Mouse (Mus musculus) 416B (cell line): ENCODE measurements around the gene Srrm4.

Experiments
- DNase-seq: peaks from one replicate; pipeline ENCODE4 v3.0.0; 2011; ENCODE audit warnings: low read depth

The Srrm4 gene

DNA sequence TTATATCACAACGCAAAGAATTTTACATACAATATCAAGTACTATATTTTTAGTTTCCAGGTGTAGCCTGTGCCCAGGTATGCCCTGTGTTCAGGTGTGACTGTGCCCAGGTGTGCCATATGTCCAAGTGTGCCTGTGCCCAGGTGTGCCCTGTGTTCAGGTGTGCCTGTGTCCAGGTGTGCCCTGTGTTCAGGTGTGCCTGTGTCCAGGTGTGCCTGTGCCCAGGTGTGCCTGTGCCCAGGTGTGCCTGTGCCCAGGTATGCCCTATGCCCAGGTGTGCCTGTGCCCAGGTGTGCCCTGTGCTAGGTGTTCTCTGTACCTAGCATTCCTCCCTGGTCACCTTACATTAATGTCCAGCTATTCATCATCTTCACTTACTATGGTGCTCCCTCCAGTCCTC, 185.7 kb downstream of the Srrm4 start:
- DNase-seq, result no peak

DNA sequence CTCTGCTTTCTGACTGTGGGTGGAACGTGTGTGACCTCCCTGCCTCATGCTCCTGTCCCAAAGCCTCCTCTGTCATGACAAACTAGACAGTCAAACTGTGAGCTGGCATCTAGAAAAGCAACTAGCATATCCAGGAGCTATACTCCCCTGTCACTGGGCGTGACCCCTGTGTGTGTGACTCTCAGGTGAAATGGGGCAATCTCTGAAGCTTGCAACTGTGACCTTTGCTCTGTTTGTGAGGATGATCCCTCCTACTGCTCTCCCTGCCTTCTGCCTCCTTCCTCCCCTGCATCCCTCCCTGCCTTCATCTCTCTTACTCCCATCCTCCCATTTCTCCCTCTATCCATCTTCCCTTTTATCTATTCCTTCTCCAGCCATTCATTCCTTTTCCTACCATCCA, 187.6 kb downstream of the Srrm4 start:
- no peak for DNase-seq

GRCm38 (mm10) chr5:116400801-116401200, 190.8 kb downstream of the Srrm4 start:
- no peak for DNase-seq

- DNase-seq, result no peak
Measured at GRCm38 (mm10) chr5:116400042-116400730, 191.4 kb downstream of the Srrm4 start.

- DNase-seq, result no peak
Measured at GRCm38 (mm10) chr5:116396104-116396503, 195.5 kb downstream of the Srrm4 start.

GRCm38 (mm10) chr5:116392603-116393002, 199.0 kb downstream of the Srrm4 start:
- DNase-seq, result no peak

DNA sequence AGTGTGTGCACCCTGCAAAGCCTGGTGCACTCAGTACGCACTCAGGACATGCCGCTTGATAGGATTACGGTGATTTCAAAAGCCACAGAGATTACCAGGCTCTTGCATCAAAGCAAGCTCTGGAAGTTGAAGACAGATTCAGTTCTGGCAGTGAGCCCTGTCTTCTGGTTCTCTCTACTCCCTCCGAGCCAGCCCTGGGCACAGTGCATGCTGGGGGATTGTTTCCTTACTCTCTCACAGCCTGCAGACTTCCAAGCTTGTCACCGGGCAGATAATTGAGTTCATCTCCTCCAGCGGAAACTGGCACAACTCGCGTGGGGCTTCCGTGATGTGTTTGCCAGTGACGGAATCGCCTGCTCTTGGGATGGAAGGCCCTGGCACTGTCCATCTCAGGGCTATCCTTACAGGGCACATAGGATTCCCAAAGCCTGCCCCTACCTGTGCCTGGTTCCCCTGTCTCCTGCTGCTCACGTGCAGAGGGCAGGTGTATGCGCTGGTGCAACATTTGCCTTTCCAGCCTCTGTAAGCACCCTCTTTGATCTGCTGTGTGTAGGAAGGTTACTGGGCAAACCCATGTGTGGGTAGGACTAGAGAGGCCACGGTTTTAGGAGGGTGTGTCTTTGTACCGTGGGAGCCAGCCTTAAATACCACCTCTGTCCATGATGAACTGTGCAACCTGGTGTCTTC, 201.6 kb downstream of the Srrm4 start:
- DNase-seq, result no peak

GRCm38 (mm10) chr5:116389321-116389720, 202.3 kb downstream of the Srrm4 start:
- no peak for DNase-seq
